Comparison of ENCODE assay signal across 8 mouse cellular contexts in the genomic region with DNA sequence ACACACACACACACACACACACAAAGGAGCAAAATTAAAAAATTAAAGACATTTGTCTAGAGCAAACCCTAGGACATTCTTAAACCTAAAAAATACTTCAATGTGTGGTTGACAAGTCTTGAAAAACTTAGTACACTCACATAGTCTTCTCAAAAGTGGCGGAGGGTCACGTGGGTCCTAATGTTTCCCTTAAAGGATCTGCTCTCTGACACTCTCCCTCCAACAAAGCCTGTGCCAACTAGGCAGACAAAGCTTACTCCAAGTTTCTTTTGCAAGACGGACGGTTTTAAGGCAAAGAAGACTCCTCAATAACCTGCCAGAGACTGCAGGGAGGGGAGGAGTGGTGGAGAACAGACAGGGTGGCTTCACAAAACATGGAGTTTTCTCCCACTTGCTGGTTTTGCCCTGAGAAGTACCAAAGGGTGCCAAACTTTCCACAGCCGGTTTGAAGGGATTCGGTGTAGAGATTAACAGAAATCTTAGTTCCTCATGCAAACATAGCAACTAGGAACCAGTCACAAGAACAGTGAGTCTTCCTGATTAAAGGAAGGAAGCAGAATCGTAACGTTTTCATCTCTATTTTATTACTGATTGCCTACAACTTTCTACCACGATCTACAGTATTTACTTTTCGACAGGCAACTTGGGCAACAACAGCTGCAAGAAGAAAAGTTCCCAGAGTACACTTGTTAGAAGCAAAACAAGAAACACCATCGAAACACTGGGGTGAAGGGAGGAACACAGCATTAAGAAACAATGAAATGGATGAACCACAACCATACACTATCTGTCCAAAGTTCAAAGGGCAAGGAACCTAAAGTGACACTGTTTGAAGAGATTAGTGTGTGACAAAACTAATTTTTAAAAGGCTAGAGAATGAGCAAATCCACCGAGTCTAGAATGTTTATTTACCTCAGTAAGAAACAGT. TPM values are rescaled to one million over a fixed set of nuclear protein-coding genes. Genes with fewer than 3 reads are reported as not detected.
A peak's percentile ranks its signal among the peaks of the same experiment; 100 is the strongest.
DNase-seq lines count a peak whose midpoint lies in the region; ATAC-seq and TF ChIP-seq lines count a peak whose summit lies in the region.

No protein-coding gene starts in this region.

- peak overlapping the region; percentile 83 for H3K4me2 ChIP-seq in embryonic facial prominence, embryonic 14.5 days (ENCODE audit: low read depth, low read length)

- no peak for ATAC-seq in G1E (ENCODE audit: extremely low read depth, insufficient number of reproducible peaks, low FRiP score, poor library complexity, severe bottlenecking)
- no peak for ATAC-seq in embryonic facial prominence, embryonic 14.5 days (ENCODE audit: low read depth)

- 76% methylated on average over 12 of the region's 12 CpGs for WGBS in embryonic facial prominence, embryonic 14.5 days
- 32% methylated on average over 12 of the region's 12 CpGs for WGBS in lung, adult 2 months

- no peak overlapping the region for H3K27ac ChIP-seq in embryonic facial prominence, embryonic 14.5 days (replicated peaks; ENCODE audit: low read depth, low read length)

- no peak for TF ChIP-seq POLR2A in lung, adult 2 months (IDR thresholded peaks at IDR 0.05; ENCODE audit: borderline replicate concordance, extremely low read depth, low read depth, low read length)

- H3K4me1 ChIP-seq in G1E (ENCODE audit: insufficient read depth, low read depth, low read length), result peaks cover 39% of the 10 kb centered on the region
- no peaks in the 10 kb centered on the region for H3K4me1 ChIP-seq in embryonic facial prominence, embryonic 14.5 days (ENCODE audit: control insufficient read depth, insufficient read depth, low read length)
- peaks cover 21% of the 10 kb centered on the region for H3K4me1 ChIP-seq in lung, adult 2 months (ENCODE audit: control insufficient read depth, insufficient read depth, low read length)

- no peak overlapping the region for H3K9ac ChIP-seq in embryonic facial prominence, embryonic 14.5 days (ENCODE audit: low read depth, low read length)

- peak; percentile 31 for DNase-seq in kidney, adult 18-20 months
- DNase-seq in kidney, postnatal 14 days, result no peak
- no peak for DNase-seq in G1E (ENCODE audit: low spot score)
- DNase-seq in embryonic facial prominence, embryonic 14.5 days (ENCODE audit: low spot score), result no peak
- DNase-seq in lung, adult 2 months, result peak; percentile 33
- no peak for DNase-seq in layer of hippocampus, adult 18-20 months (ENCODE audit: low spot score in 2 of 2)
- DNase-seq in gastrocnemius, postnatal 25 days, result no peak
- DNase-seq in gastrocnemius, postnatal 10 days, result no peak

- H3K27me3 ChIP-seq in G1E (ENCODE audit: insufficient read depth, low read length), result no peaks in the 10 kb centered on the region
- H3K27me3 ChIP-seq in embryonic facial prominence, embryonic 14.5 days (replicated peaks; ENCODE audit: control insufficient read depth, insufficient read depth, low read length), result no peaks in the 10 kb centered on the region

- no peak for TF ChIP-seq CTCF in G1E (IDR thresholded peaks at IDR 0.05; ENCODE audit: low read depth, low read length)
- no peak for TF ChIP-seq CTCF in lung, adult 2 months (IDR thresholded peaks at IDR 0.05; ENCODE audit: insufficient read depth, low read length)

- H3K9me3 ChIP-seq in G1E (replicated peaks), result no peaks in the 10 kb centered on the region
- H3K9me3 ChIP-seq in embryonic facial prominence, embryonic 14.5 days (ENCODE audit: control insufficient read depth, low read length), result no peaks in the 10 kb centered on the region

- H3K36me3 ChIP-seq in G1E (replicated peaks), result peaks cover 3% of the 10 kb centered on the region
- H3K36me3 ChIP-seq in embryonic facial prominence, embryonic 14.5 days (ENCODE audit: control insufficient read depth, insufficient read depth, low read length), result no peaks in the 10 kb centered on the region

- H3K4me3 ChIP-seq in G1E (ENCODE audit: low read depth, low read length), result peak overlapping the region; percentile 83; the same call in 1 of the 2 replicates
- no peak overlapping the region for H3K4me3 ChIP-seq in embryonic facial prominence, embryonic 14.5 days (ENCODE audit: low read depth, low read length)
- H3K4me3 ChIP-seq in lung, adult 2 months (replicated peaks; ENCODE audit: extremely low read depth, low read depth, low read length), result peak overlapping the region; percentile 19

RNA-seq across cellular contexts. Expression of gene Zfand6, which starts 1.8 kb away (rescaled TPM):
- total RNA-seq in G1E (2014; fragmentation: Nextera tagmentation), result 134 and 164 TPM in 2 replicates
- total RNA-seq in G1E (2017), result 97.1 and 106 TPM in 2 replicates
- 21.1 and 23.1 TPM in 2 replicates for polyA plus RNA-seq in G1E (2012)
- polyA plus RNA-seq in embryonic facial prominence, embryonic 14.5 days (2014; fragmentation: Nextera tagmentation; extraction: Ambion mirVana), result 149 and 179 TPM in 2 replicates
- 30.1 and 45.7 TPM in 2 replicates for polyA plus RNA-seq in lung, adult 2 months (2012; rRNA removed)
- 10 to 100 TPM; 67.9 to 77.0 TPM for total RNA-seq in layer of hippocampus, adult 18-20 months (2021)
- total RNA-seq in gastrocnemius, postnatal 25 days (2021), result 10 to 100 TPM; 89.6 to 91.9 TPM
- total RNA-seq in gastrocnemius, postnatal 10 days (2021), result 10 to 100 TPM; 91.7 to 96.4 TPM

Comparison
In these comparisons a context has a peak if more than half of its experiments do, and no peak if none do; other contexts are left out.
1. DNase-seq: peak in kidney, adult 18-20 months (single experiment) and lung, adult 2 months (single experiment); none in kidney, postnatal 14 days (single experiment), G1E (single experiment), embryonic facial prominence, embryonic 14.5 days (single experiment), layer of hippocampus, adult 18-20 months (0 of 2), gastrocnemius, postnatal 25 days (single experiment) and gastrocnemius, postnatal 10 days (single experiment).